Mouse (Mus musculus): ENCODE data around the gene C530025M09Rik. TPM values are rescaled to one million over a fixed set of nuclear protein-coding genes. Genes with fewer than 3 reads are reported as not detected.

C530025M09Rik gene
- polyA plus RNA-seq (2012; ENCODE audit: insufficient read depth, low replicate concordance) = not detected in 2 replicates

GRCm38 (mm10) chr2:149830536-149831458, at the start of gene C530025M09Rik:
Gene C530025M09Rik (minus strand): TSS chr2:149831213.
- H3K4me1 ChIP-seq = peaks cover 3% of the 10 kb centered on the region; the same call in 1 of the 2 replicates
- peaks cover 18% of the 10 kb centered on the region for H3K9me3 ChIP-seq
- peak within 1 kb of the TSS; percentile 28 for H3K4me3 ChIP-seq (replicated peaks)
- no peak for TF ChIP-seq GATA1 (IDR thresholded peaks at IDR 0.05; ENCODE audit: borderline replicate concordance, low read length)
- TF ChIP-seq FLI1 (IDR thresholded peaks at IDR 0.05; ENCODE audit: low read length) = no peak
- peaks cover 37% of the 10 kb centered on the region for H3K27me3 ChIP-seq (replicated peaks)
- no peaks in the 10 kb centered on the region for H3K36me3 ChIP-seq (replicated peaks; ENCODE audit: low read length)

DNA sequence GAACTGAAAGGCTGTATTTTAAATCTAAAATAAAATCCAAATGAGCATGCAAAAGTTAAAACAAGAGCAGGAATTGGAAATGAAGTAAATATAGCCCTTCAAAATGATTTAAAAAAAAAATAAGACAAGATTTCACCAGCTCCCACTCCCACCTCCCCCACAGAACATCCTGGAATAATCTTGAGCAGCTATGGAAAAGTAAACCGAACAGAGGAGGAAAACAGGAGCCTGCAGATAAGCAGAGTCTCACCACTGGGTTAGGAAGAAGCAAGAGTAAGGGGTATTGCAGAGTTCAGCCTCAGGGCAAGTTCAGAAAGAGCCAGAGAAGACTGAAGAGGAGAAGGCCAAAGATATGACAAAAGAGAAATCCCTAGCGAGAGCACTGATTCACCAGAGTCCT, 46.9 kb upstream of the C530025M09Rik start:
- Histone ChIP-seq H3K4me1 (no peaks in the 10 kb centered on the region), H3K27me3 (replicated peaks) (no peaks in the 10 kb centered on the region), H3K9me3 (peaks cover 14% of the 10 kb centered on the region; the same call in 1 of the 2 replicates), H3K4me3 (replicated peaks) (no peak overlapping the region), H3K36me3 (replicated peaks; ENCODE audit: low read length) (no peaks in the 10 kb centered on the region)
- TF ChIP-seq GATA1 (IDR thresholded peaks at IDR 0.05; ENCODE audit: borderline replicate concordance, low read length) (no peak), FLI1 (IDR thresholded peaks at IDR 0.05; ENCODE audit: low read length) (no peak)

DNA sequence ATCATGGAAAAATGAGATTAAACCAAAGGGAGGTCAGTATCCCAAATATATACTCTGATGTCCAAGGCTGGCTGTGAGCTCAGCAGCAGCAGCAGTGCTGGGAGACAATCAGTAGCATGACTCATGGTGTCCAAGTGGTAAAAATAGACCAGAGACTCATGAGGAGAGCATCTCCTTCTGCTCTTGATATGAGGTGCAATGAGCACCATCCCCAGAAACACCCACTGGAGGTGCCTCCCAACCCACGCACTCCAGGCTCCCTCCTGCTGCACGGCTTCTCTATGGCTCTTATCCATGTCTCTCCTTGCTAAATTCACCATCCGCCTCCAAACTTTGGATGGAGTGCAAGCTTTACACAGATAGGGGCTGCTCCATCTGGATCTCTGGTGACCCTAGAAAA, 42.3 kb upstream of the C530025M09Rik start:
- H3K36me3 ChIP-seq (replicated peaks; ENCODE audit: low read length) = no peaks in the 10 kb centered on the region
- TF ChIP-seq GATA1 (IDR thresholded peaks at IDR 0.05; ENCODE audit: borderline replicate concordance, low read length) (no peak), FLI1 (IDR thresholded peaks at IDR 0.05; ENCODE audit: low read length) (no peak)

GRCm38 (mm10) chr2:149872496-149872895, 41.5 kb upstream of the C530025M09Rik start:
- H3K27me3 ChIP-seq (replicated peaks) = no peaks in the 10 kb centered on the region
- H3K36me3 ChIP-seq (replicated peaks; ENCODE audit: low read length) = no peaks in the 10 kb centered on the region
- peaks cover 22% of the 10 kb centered on the region for H3K9me3 ChIP-seq
- no peaks in the 10 kb centered on the region for H3K4me1 ChIP-seq
- H3K4me3 ChIP-seq (replicated peaks) = no peak overlapping the region
- no peak for TF ChIP-seq FLI1 (IDR thresholded peaks at IDR 0.05; ENCODE audit: low read length)
- TF ChIP-seq GATA1 (IDR thresholded peaks at IDR 0.05; ENCODE audit: borderline replicate concordance, low read length) = no peak

More for the DNA sequence above, 42.3 kb upstream of the C530025M09Rik start:
- no peaks in the 10 kb centered on the region for H3K27me3 ChIP-seq (replicated peaks)
- H3K4me1 ChIP-seq = no peaks in the 10 kb centered on the region
- no peak overlapping the region for H3K4me3 ChIP-seq (replicated peaks)
- H3K9me3 ChIP-seq = peaks cover 22% of the 10 kb centered on the region

DNA sequence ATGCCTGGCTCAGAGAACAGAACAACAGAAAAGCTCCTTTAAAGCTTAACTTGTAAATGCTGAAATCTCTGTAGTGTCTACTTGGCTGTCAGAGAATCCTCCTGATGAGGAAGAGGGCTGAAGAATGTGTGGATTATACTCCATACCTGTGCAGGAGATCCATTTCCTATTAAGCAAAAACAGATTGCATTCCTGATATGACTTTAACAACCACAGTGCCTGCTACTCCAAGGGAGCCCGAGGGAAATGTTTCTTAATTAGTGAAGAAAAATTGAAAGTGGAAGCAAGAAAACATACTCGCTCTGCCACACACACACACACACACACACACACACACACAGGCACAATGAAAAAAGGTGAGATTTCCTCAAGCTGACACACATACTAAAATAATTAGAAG, 39.5 kb upstream of the C530025M09Rik start:
- H3K9me3 ChIP-seq = peaks cover 22% of the 10 kb centered on the region
- TF ChIP-seq GATA1 (IDR thresholded peaks at IDR 0.05; ENCODE audit: borderline replicate concordance, low read length) (no peak), FLI1 (IDR thresholded peaks at IDR 0.05; ENCODE audit: low read length) (no peak)
- H3K36me3 ChIP-seq (replicated peaks; ENCODE audit: low read length) = no peaks in the 10 kb centered on the region
- no peaks in the 10 kb centered on the region for H3K4me1 ChIP-seq
- H3K4me3 ChIP-seq (replicated peaks) = no peak overlapping the region
- no peaks in the 10 kb centered on the region for H3K27me3 ChIP-seq (replicated peaks)

GRCm38 (mm10) chr2:149865914-149866435, 35.0 kb upstream of the C530025M09Rik start:
- peaks cover 15% of the 10 kb centered on the region for H3K9me3 ChIP-seq
- H3K4me1 ChIP-seq = no peaks in the 10 kb centered on the region
- TF ChIP-seq GATA1 (IDR thresholded peaks at IDR 0.05; ENCODE audit: borderline replicate concordance, low read length) (no peak), FLI1 (IDR thresholded peaks at IDR 0.05; ENCODE audit: low read length) (no peak)
- H3K4me3 ChIP-seq (replicated peaks) = no peak overlapping the region
- no peaks in the 10 kb centered on the region for H3K36me3 ChIP-seq (replicated peaks; ENCODE audit: low read length)
- H3K27me3 ChIP-seq (replicated peaks) = no peaks in the 10 kb centered on the region

DNA sequence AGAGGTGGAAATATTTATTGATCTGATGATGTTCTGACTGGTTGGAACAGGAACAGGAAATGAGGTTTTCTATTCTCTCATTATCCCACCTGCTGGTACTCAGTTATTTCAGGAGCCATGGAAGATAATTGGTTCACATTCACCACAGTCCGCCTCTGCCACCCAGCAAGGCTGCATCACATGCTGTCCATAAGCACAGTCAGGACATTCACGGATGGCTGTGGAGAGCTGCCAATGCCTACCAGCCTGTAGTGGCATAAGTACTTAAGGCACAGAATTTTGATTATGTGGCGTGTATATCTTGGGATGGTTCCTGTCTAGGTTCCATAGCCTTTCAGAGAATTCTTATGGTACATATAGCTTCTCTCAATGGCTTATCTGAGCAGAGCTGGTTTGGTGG, 30.0 kb upstream of the C530025M09Rik start:
- Histone ChIP-seq H3K4me1 (no peaks in the 10 kb centered on the region), H3K4me3 (replicated peaks) (no peak overlapping the region), H3K36me3 (replicated peaks; ENCODE audit: low read length) (no peaks in the 10 kb centered on the region), H3K27me3 (replicated peaks) (no peaks in the 10 kb centered on the region), H3K9me3 (peaks cover 17% of the 10 kb centered on the region)
- TF ChIP-seq FLI1 (IDR thresholded peaks at IDR 0.05; ENCODE audit: low read length) = no peak
- TF ChIP-seq GATA1 (IDR thresholded peaks at IDR 0.05; ENCODE audit: borderline replicate concordance, low read length) = no peak

- H3K4me1 ChIP-seq = no peaks in the 10 kb centered on the region
- no peak for TF ChIP-seq FLI1 (IDR thresholded peaks at IDR 0.05; ENCODE audit: low read length)
- no peak for TF ChIP-seq GATA1 (IDR thresholded peaks at IDR 0.05; ENCODE audit: borderline replicate concordance, low read length)
- H3K27me3 ChIP-seq (replicated peaks) = no peaks in the 10 kb centered on the region
- no peak overlapping the region for H3K4me3 ChIP-seq (replicated peaks)
- no peaks in the 10 kb centered on the region for H3K36me3 ChIP-seq (replicated peaks; ENCODE audit: low read length)
- H3K9me3 ChIP-seq = no peaks in the 10 kb centered on the region; the same call in 1 of the 2 replicates
Observed at GRCm38 (mm10) chr2:149848778-149849177, 17.8 kb upstream of the C530025M09Rik start.

- Histone ChIP-seq H3K4me1 (no peaks in the 10 kb centered on the region), H3K36me3 (replicated peaks; ENCODE audit: low read length) (no peaks in the 10 kb centered on the region), H3K4me3 (replicated peaks) (no peak overlapping the region), H3K9me3 (no peaks in the 10 kb centered on the region; the same call in 1 of the 2 replicates), H3K27me3 (replicated peaks) (no peaks in the 10 kb centered on the region)
- no peak for TF ChIP-seq GATA1 (IDR thresholded peaks at IDR 0.05; ENCODE audit: borderline replicate concordance, low read length)
- no peak for TF ChIP-seq FLI1 (IDR thresholded peaks at IDR 0.05; ENCODE audit: low read length)
Observed at GRCm38 (mm10) chr2:149844575-149844974, 13.6 kb upstream of the C530025M09Rik start.

DNA sequence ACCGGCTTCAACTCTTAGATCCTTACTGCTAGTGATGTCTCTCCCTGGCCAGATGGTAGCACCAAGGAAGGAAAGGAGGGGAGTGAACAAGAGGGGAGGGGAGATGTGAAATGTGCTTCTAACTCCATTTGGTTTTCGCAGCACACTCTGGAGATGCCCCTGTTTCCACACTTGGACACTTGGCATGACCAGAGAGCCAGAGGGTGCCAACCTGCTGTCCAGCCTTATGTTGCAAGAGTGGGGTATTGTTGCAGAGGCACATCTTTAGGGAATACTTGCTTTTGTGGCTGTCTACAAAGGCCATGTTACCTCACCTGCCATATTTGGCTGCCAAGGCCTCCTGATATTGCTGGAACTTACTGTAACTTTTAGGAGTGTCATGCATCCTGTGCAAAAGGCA, 8.7 kb upstream of the C530025M09Rik start:
- H3K4me3 ChIP-seq (replicated peaks) = no peak overlapping the region
- no peak for TF ChIP-seq GATA1 (IDR thresholded peaks at IDR 0.05; ENCODE audit: borderline replicate concordance, low read length)
- no peak for TF ChIP-seq FLI1 (IDR thresholded peaks at IDR 0.05; ENCODE audit: low read length)
- H3K36me3 ChIP-seq (replicated peaks; ENCODE audit: low read length) = no peaks in the 10 kb centered on the region
- no peaks in the 10 kb centered on the region for H3K4me1 ChIP-seq
- H3K27me3 ChIP-seq (replicated peaks) = no peaks in the 10 kb centered on the region
- H3K9me3 ChIP-seq = no peaks in the 10 kb centered on the region; the same call in 1 of the 2 replicates

Data from megakaryocyte, embryonic 14.5 days (primary cell).